Mouse (Mus musculus) hindbrain, embryonic 14.5 days (tissue): ENCODE data around the gene Fstl4. TPM values are rescaled to one million over a fixed set of nuclear protein-coding genes. Genes with fewer than 3 reads are reported as not detected.

Source experiments
- ATAC-seq: fragments of 200-750 bp; cut with Nextera tagmentation; 2 replicates; pipeline ENCODE4 v1.8.0; 2017; ENCODE audit warnings: moderate number of reproducible peaks, mild to moderate bottlenecking, moderate TSS enrichment, moderate library complexity; ENCODE audit not compliant: low FRiP score
- DNase-seq: peaks from one replicate; pipeline ENCODE4 v3.0.0-alpha.2; 2015; ENCODE audit warnings: low spot score
- H3K27ac ChIP-seq: fragments of 300-500 bp; sonication (generic); 2 replicates; pipeline ENCODE4 v1.5.1; 2014; ENCODE audit warnings: mild to moderate bottlenecking, moderate library complexity
- H3K27me3 ChIP-seq: fragments of 300-500 bp; sonication (generic); 2 replicates; pipeline ENCODE4 v1.6.1; 2014; ENCODE audit warnings: mild to moderate bottlenecking, low read length, mixed read lengths; ENCODE audit not compliant: control insufficient read depth, insufficient read depth
- H3K36me3 ChIP-seq: fragments of 300-500 bp; sonication (generic); replicated peaks from 2 replicates; pipeline ENCODE4 v1.6.1; 2014; ENCODE audit not compliant: control insufficient read depth, insufficient read depth
- H3K4me1 ChIP-seq: fragments of 300-500 bp; sonication (generic); replicated peaks from 2 replicates; pipeline ENCODE4 v1.6.1; 2014; ENCODE audit warnings: antibody characterized with exemption, low read length, mixed read lengths; ENCODE audit not compliant: control insufficient read depth, insufficient read depth
- H3K4me2 ChIP-seq: fragments of 300-500 bp; sonication (generic); replicated peaks from 2 replicates; pipeline ENCODE4 v1.6.1; 2014; ENCODE audit warnings: mild to moderate bottlenecking, moderate library complexity
- H3K4me3 ChIP-seq: fragments of 300-500 bp; sonication (generic); replicated peaks from 2 replicates; pipeline ENCODE4 v1.5.1; 2014; ENCODE audit warnings: mild to moderate bottlenecking, low read length
- H3K9ac ChIP-seq: fragments of 300-500 bp; sonication (generic); 2 replicates; pipeline ENCODE4 v1.6.1; 2014
- H3K9me3 ChIP-seq: fragments of 300-500 bp; sonication (generic); 2 replicates; pipeline ENCODE4 v1.6.1; 2016; ENCODE audit warnings: low read length; ENCODE audit not compliant: control insufficient read depth
- WGBS: fragments of 180-500 bp; shearing (Covaris S2); extraction: QIAGEN DNeasy Blood & Tissue Kit; methylation state at CpG from one replicate; pipeline ENCODE4 v1.1.7; 2014; 5-methylcytosine and 5-hydroxymethylcytosine counted together
- polyA plus RNA-seq: library from polyadenylated mRNA; unstranded; fragments of >200 nt; fragmentation: Nextera tagmentation; extraction: Ambion mirVana; gene quantifications from 2 replicates; pipeline ENCODE4 v1.2.1, GENCODE M21; 2014

Gene Fstl4
- polyA plus RNA-seq, 1 experiment from 2014 or later: 10.5 TPM

DNA sequence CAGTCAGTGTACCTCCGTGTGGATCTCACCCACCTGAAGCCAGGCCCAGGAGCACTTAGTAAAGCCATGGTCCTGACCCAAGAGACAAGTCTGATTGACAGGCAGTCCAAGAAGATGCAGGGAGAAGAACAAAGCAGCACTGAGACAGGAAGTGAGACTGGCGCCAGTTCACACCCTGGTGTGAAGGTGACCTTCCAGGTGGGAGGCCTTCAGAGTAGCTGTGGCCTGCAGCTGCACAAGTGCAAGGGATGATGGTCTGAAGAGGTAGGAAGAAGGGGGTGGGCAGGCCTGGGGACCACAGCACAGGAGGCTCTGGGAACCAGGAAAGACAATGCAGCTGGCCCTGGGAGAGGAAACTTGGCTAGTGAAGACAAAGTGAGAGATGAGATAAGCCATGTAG is 351.9 kb downstream of the Fstl4 start:
- DNase-seq (no peak), ATAC-seq (no peak)
- Histone ChIP-seq H3K27me3 (no peaks in the 10 kb centered on the region), H3K4me3 (no peak overlapping the region), H3K4me1 (peaks cover 2% of the 10 kb centered on the region; the same call in 1 of the 2 replicates), H3K36me3 (no peaks in the 10 kb centered on the region), H3K4me2 (no peak overlapping the region), H3K27ac (no peak overlapping the region), H3K9me3 (no peaks in the 10 kb centered on the region), H3K9ac (no peak overlapping the region)
- WGBS: 71% methylated on average over 2 of the region's 2 CpGs

DNA sequence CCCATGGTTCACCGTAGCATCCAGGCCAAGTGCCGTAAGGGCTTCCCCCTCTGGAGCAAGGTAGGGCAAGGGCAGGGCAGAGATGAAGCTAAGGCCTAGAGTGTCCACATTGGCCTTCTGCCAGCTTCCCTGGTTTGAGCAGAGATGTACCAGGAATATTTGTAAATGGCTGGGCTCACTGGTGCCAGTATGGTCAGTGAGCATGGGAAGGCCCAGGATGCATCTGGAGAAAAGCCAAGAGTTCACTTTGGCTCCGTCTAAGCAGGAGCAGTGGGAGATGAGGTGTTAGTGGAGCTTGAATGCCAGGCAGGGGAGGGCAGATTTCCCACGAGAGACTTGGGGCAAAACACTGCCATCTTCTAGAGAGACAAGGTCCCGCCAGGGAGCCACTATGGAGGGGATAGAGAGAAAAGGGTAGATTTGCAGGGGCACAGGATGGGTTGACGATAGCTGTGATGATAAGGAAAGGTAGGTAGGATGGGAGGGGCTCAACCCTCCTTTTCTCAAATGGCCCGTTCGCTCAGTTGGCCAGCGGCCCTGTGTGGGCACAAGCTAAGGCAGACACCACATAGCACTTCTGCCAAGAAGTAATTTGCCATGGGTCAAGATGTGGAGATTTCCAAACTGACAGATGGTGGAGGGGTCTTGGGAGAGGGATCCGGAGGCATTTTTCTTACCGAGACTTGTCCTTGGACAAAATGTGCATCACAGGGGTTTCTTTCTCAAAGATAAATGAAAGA is 354.0 kb downstream of the Fstl4 start:
- peaks cover 4% of the 10 kb centered on the region; the same call in 1 of the 2 replicates for H3K4me1 ChIP-seq
- H3K27ac ChIP-seq: no peak overlapping the region
- no peak overlapping the region for H3K4me3 ChIP-seq
- H3K36me3 ChIP-seq: no peaks in the 10 kb centered on the region
- H3K9me3 ChIP-seq: no peaks in the 10 kb centered on the region
- no peak overlapping the region for H3K4me2 ChIP-seq
- ATAC-seq: peak; percentile 62; the same call in 1 of the 2 replicates
- 81% methylated on average over 11 of the region's 11 CpGs for WGBS
- no peak overlapping the region for H3K9ac ChIP-seq
- DNase-seq: no peak
- no peaks in the 10 kb centered on the region for H3K27me3 ChIP-seq

DNA sequence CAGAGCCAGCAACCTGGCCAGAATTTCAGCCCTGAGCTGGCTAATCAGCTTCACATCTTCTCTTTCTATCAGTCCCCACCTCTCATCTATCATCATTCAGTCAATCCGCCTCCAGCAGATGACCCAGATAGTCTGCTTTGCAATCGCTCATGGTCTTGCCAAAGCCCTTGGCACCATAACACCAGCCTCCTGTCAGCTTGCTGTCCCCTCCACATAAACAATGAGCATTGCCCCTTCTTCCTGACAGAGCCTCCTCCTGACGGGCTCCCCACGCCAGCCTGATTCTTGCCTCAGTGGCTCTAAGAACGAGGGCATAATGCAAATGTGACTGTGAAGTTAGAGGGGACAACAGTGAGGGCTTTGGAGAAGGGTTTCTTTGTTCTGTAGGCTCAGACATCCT is 355.5 kb downstream of the Fstl4 start:
- no peaks in the 10 kb centered on the region for H3K36me3 ChIP-seq
- H3K9ac ChIP-seq: no peak overlapping the region
- ATAC-seq: no peak
- peaks cover 4% of the 10 kb centered on the region; the same call in 1 of the 2 replicates for H3K4me1 ChIP-seq
- no peaks in the 10 kb centered on the region for H3K27me3 ChIP-seq
- no peak overlapping the region for H3K27ac ChIP-seq
- H3K4me3 ChIP-seq: no peak overlapping the region
- 69% methylated on average over 5 of the region's 5 CpGs for WGBS
- no peaks in the 10 kb centered on the region for H3K9me3 ChIP-seq
- no peak for DNase-seq
- H3K4me2 ChIP-seq: no peak overlapping the region

DNA sequence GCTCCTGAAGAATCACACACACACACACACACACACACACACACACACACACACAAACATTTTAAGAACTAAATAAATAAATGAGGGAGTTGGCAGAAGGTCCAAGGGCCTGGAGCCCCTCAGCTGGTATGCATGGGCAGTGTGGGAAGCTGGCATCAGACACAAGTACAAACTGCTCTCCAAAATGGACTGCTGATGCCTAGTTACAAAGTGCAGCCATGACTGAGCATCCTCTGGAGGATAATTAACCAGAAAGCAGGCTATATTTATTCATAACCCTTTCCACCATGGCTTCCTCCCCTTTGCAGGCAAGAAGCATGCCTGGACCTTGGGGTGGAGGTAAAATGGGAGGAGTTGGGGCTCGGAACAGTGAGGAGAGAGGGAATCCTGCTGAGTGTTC is 356.8 kb downstream of the Fstl4 start:
- no peak overlapping the region for H3K4me2 ChIP-seq
- no peak for DNase-seq
- no peak overlapping the region for H3K27ac ChIP-seq
- H3K9ac ChIP-seq: no peak overlapping the region
- 26% methylated on average over 1 of the region's 1 CpGs for WGBS
- H3K4me3 ChIP-seq: no peak overlapping the region
- H3K36me3 ChIP-seq: no peaks in the 10 kb centered on the region
- ATAC-seq: no peak
- H3K27me3 ChIP-seq: no peaks in the 10 kb centered on the region
- peaks cover 4% of the 10 kb centered on the region; the same call in 1 of the 2 replicates for H3K4me1 ChIP-seq
- no peaks in the 10 kb centered on the region for H3K9me3 ChIP-seq

DNA sequence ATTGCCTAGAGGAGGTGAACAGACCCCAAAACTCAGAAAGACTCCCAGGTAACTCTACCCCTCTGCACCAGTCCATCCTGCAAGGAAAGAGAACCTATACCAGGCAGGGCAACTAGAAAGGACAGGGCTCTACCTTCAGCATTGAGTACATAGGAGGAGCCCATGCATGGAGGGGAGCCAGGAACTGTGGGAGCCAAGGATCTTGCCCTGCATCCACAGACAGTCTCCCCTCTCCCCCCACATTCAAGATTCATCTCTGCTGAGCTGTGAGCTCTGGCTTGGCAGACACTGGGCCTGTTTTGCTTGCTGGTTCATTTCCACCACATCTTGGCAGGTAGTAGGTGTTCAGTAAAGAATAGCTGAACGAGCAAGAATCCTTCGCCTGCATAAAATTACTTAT is 360.4 kb downstream of the Fstl4 start:
- H3K4me1 ChIP-seq: 0 out of 2 replicates have a peak, but pooled peaks cover 4% of the 10 kb centered on the region
- DNase-seq: no peak
- WGBS: 83% methylated on average over 2 of the region's 2 CpGs
- H3K4me3 ChIP-seq: no peak overlapping the region
- no peak overlapping the region for H3K4me2 ChIP-seq
- no peak overlapping the region for H3K27ac ChIP-seq
- ATAC-seq: no peak
- no peaks in the 10 kb centered on the region for H3K9me3 ChIP-seq
- H3K36me3 ChIP-seq: no peaks in the 10 kb centered on the region
- no peak overlapping the region for H3K9ac ChIP-seq
- H3K27me3 ChIP-seq: no peaks in the 10 kb centered on the region

DNA sequence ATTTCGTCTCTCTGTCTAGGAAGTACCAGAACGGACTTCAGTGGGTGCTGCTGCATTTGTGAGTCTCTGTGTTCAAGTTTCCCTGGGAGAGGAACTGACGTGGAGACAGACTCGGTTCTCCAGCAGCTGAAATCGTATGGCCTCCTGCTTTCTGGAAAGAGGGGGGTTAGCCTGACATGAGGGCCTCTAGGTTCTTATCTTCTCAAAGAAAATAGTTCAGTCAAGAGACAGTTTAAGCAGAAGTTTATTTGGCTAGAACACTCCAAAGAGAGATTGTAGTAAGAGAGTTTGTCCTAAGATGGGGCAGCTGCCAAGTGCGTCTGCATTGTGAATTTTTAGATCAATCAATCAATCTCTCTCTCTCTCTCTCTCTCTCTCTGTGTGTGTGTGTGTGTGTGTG is 362.2 kb downstream of the Fstl4 start:
- no peak overlapping the region for H3K27ac ChIP-seq
- 66% methylated on average over 6 of the region's 6 CpGs for WGBS
- H3K27me3 ChIP-seq: no peaks in the 10 kb centered on the region
- no peaks in the 10 kb centered on the region for H3K4me1 ChIP-seq
- H3K9me3 ChIP-seq: no peaks in the 10 kb centered on the region
- no peak overlapping the region for H3K4me3 ChIP-seq
- ATAC-seq (no peak), DNase-seq (no peak)
- no peak overlapping the region for H3K9ac ChIP-seq
- H3K36me3 ChIP-seq: no peaks in the 10 kb centered on the region
- H3K4me2 ChIP-seq: no peak overlapping the region

DNA sequence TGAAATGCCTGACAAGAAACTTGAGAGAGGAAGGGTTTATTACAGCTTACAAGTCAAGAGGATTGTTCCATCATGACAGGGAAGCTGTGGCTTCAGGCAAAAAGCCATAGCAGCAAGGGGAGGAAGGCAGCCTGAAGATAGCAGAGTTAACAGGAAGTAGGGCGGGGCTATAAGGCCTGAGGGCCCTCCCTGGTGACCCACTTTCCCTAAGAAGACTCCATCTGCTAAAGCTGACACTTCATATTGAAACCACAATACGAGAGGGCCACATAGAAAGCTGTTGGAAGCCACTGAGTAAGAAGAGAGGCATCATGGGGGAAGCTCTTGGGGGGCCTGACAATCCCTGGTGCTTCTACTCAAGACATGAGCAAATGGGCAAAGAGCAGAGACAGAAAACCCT is 364.2 kb downstream of the Fstl4 start:
- H3K4me3 ChIP-seq: no peak overlapping the region
- H3K27ac ChIP-seq: no peak overlapping the region
- 79% methylated on average over 2 of the region's 2 CpGs for WGBS
- 0 out of 2 replicates have a peak, but pooled peaks cover 13% of the 10 kb centered on the region for H3K4me1 ChIP-seq
- H3K4me2 ChIP-seq: no peak overlapping the region
- no peaks in the 10 kb centered on the region for H3K9me3 ChIP-seq
- ATAC-seq: no peak
- no peaks in the 10 kb centered on the region for H3K27me3 ChIP-seq
- DNase-seq: no peak
- no peak overlapping the region for H3K9ac ChIP-seq
- no peaks in the 10 kb centered on the region for H3K36me3 ChIP-seq

DNA sequence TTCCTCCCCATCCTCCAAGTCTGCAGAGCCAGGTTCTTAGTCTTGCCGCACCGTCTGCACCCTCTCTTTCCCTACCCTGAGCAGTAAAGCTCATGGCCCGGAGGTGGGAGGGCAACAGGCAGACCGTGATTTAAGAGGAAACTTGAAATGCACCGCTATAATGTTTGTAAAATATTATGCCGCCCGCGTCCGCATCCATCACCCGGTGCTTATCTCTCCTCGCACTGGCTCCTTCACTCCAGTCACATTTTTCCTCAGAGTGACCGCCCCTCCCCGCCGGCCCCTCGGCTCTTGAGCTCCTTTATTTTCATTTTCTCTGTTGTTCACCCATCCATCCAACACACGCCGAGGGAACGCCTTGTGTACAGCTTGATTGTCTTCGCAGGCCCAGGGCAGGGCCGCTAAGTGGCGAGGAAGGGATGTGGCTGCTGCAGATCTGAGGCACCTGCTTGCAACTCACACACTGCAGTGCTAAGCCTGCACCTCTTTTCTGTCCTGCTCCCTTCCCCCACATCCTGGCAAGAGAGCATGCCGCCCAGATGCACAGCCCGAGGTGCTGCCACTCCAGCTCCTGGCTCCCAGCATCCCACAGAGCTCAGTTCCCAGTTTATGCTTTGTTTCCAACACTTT is 368.1 kb downstream of the Fstl4 start:
- Histone ChIP-seq H3K4me1 (0 out of 2 replicates have a peak, but pooled peaks cover 15% of the 10 kb centered on the region), H3K9me3 (no peaks in the 10 kb centered on the region), H3K9ac (peak overlapping the region; percentile 34; the same call in 1 of the 2 replicates), H3K27me3 (no peaks in the 10 kb centered on the region), H3K36me3 (no peaks in the 10 kb centered on the region), H3K4me2 (peak overlapping the region; percentile 32), H3K4me3 (no peak overlapping the region), H3K27ac (peak overlapping the region; percentile 12)
- no peak for DNase-seq
- WGBS: 27% methylated on average over 23 of the region's 23 CpGs
- ATAC-seq: 0 out of 2 replicates have a peak, but pooled peaks have one; percentile 37

DNA sequence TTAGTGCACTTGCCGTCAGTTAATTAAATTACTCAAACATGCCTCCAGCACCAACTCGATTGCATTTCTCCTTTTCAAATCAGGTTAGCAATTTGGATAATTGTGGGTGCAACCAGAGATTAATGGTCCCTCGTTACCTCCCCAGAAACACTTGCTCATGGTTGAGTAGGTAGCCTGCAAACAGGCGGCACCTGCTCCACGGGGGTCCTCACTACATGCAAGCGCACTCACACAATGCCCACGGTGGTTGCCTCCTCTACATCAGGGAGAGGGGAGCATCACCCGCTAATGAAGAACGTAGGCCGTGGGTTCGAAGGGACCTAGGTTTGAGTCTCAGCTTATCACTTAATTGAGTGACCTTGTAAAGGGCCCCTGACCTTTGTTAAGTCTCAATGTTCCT is 371.9 kb downstream of the Fstl4 start:
- no peak overlapping the region for H3K27ac ChIP-seq
- ATAC-seq: no peak
- H3K4me1 ChIP-seq: peaks cover 18% of the 10 kb centered on the region; the same call in 1 of the 2 replicates
- no peak overlapping the region for H3K4me3 ChIP-seq
- no peaks in the 10 kb centered on the region for H3K36me3 ChIP-seq
- no peaks in the 10 kb centered on the region for H3K9me3 ChIP-seq
- DNase-seq: no peak
- no peak overlapping the region for H3K9ac ChIP-seq
- WGBS: 62% methylated on average over 11 of the region's 11 CpGs
- H3K4me2 ChIP-seq: no peak overlapping the region
- H3K27me3 ChIP-seq: no peaks in the 10 kb centered on the region
